Mouse (Mus musculus) right cerebral cortex, adult 18-20 months (tissue): ENCODE data around the gene Samd1.
"Not testable (repeated sequence)": the region's sequence is repeated elsewhere in the genome, so short reads cannot be mapped to it uniquely, and the experiment has no call there.

Experiments used
- DNase-seq: peaks from one replicate; pipeline ENCODE4 v3.0.0; 2022; ENCODE audit warnings: mixed read lengths

The Samd1 gene

GRCm38 (mm10) chr8:83997511-83998141 lies at the start of gene Samd1:
Gene Samd1 (plus strand): TSS chr8:83997672.
- DNase-seq = peak; percentile 67

DNA sequence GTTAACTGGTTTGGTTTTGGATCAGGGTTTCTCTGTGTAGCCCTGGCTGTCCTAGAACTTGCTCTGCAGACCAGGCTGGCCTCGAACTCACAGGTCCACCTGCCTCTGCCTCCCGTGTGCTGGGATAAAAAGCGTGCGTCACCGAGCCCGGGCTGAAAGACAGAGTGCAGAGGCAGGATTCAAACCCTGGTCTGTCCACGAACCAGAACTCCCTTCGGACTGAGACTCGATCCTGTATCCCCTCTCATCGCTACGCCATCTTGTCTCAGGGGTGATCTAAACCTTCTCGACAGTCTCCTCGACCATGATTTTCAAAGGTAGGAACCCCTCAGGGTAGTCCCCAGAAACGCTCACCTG lies 42.7 kb upstream of the Samd1 start:
- no peak for DNase-seq

- peak; percentile 100 for DNase-seq
Observed at GRCm38 (mm10) chr8:83955106-83955957, 42.1 kb upstream of the Samd1 start, which contains the start of the genes Gm10644 and Asf1b. Gene Gm10644 (minus strand): TSS chr8:83955205. Gene Asf1b (plus strand): TSS chr8:83955507.

DNA sequence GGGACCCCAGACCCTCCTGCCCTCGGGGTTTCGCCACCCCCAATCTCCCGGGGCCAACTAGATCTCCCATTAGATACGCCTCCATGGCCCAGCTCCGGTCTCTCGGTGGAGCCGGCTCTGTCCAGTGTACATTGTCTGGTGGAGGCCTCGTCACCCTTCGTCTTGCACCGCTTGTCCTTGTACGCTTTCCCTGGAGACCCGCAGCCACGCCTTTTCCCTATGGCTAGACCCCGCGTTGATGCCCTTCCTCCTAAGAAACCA lies 41.6 kb upstream of the Samd1 start:
- DNase-seq = no peak

- DNase-seq = no peak
Observed at GRCm38 (mm10) chr8:83956789-83957188, 40.7 kb upstream of the Samd1 start.

GRCm38 (mm10) chr8:83964015-83964765 lies 33.3 kb upstream of the Samd1 start:
- DNase-seq = no peak

- DNase-seq = no peak
Observed at GRCm38 (mm10) chr8:83967701-83968100, 29.8 kb upstream of the Samd1 start.

- DNase-seq = no peak
Observed at GRCm38 (mm10) chr8:83971121-83971520, 26.4 kb upstream of the Samd1 start.

DNA sequence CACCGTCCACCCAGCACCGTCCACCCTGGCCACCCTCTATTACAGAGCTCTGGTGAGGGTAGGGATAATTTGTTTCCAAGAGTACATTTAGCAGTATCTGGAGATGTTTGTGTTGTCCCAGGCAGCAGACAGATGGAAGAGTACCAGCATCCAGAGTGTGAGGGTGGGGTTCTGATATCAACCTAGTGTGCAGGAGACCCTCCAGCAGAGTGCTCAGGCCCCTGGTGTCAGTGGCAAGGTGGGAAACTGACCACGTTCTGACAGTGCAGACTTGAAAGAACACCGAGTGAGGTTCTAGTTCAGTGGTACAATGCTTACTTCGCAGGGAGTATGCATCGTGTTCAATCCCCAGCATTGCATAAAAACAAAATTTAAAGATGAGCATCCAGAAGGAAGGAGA lies 25.8 kb upstream of the Samd1 start:
- no peak for DNase-seq

DNA sequence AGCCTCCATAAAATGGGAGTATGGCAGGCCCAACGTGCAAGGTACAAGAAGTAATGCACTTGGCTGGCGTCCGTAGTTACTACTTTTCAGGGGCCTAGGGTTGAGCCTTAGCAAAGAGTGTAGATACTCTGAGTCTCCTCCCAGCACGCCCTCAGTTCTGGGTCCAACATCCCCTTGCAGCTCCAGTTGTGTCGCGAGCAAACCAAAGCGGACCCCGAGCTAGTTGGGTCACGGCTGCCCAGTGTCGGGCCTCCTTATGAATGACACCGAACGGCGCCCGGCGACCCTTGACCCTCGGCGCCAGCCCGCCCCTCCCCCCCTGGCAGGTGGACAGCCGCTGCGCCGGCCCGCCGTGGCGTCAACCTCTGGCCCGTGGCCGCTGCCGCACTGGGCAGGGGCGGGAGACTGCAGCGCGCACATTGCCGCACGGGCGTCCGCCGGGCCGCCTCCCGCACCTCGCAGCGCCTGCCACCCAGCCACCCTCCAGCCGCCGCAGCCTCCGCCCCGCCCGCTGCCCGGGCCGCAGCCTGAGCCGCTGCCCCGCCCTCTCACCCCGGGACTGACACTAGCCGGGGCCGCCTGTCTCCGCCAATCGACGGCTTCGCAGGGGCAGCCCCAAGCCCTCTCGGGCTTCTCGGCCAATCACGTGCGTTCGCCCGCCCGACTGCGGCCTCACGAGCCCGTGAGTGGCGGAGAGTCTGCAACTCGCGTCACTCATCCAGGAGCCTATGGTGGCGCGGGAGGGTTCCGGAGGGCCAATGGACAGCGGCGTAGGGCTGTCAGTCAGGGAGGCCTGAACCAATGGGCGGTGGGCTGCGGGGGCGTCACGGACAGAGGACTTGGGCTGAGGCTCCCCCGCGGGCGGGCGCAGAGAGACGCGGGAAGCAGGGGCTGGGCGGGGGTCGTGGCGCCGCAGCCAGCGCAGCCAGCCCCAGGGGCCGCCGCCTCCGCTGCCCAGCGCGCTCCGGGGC lies 25.0 kb upstream of the Samd1 start, which contains the start of gene Prkaca:
Gene Prkaca, plus strand, starts transcription at position 844 of the 971 bp plus-strand sequence.
- DNase-seq = peak; percentile 100

GRCm38 (mm10) chr8:83973161-83974031 lies 24.1 kb upstream of the Samd1 start:
- no peak for DNase-seq

- DNase-seq = no peak
Observed at GRCm38 (mm10) chr8:83974521-83974920, 23.0 kb upstream of the Samd1 start.

DNA sequence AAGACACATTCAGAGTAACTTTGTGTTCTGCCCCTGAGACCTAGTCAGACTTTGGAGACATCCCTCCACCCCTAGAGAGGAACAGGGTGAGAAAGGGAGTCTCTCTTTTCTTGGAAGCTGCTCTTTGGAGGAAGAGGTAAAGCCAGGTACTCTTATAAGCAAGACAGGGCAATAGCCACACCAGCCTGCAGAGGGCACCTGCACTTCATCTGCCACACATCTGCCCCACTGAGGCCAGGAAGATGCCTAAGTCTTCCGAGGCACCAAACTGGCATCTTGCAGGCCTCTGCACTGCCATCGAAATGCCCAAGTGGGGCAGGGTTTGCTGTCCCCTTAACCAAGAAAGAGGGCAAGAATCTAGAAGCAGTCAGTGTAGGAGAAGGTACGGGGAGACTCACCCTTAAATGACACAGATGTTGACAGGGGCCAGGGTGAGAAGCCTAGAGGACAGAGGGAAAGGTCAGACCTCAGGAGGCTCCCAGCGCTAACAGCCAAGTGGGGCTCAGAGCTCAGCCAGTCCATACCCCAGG lies 21.3 kb upstream of the Samd1 start:
- no peak for DNase-seq

DNA sequence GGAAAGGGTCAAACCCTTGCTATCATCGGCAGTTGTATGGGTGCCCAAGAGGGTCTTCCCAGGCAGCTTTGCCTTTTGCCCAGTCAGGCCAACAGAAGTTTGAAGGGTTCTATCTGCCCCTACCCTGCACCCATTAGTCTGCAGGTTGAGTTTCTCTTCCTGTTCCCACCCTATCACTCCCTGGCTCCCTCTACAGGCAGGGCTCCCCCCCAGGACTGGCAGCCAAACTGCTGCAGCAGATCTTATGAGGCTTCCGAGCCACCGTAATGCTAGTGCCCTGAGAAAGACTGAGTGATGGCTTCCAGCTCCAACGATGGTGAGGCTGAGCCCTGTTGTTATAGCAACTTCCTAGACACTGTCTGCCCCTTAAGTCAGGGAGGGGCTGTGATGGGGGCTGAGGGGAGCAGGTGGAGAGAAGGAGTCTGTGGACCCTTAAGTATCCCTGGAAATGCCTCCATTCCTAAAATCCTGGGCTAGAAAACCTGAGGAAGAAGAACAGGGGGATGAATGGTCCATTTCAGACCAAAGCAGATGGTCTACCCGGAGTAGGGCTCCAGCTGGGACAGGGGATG lies 20.6 kb upstream of the Samd1 start:
- DNase-seq = no peak

DNA sequence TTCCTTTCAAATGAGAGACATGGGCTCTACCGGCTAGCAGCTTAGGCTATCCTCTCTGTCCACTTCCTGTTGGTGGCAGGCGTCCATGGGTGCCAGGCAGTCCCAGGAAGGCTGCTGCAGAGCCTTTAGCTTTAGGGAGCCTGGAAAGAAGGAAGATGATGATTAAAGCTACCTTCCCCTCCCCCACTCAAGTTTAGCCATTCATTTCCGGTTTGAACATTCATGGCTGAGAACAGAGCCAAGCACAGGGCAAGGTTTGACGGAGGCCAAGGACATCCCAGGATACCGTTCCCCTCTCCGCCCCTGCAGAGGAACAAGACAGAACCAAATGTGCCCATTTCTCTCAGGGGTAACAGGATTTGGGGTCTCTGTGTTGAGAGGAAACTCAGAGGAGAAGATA lies 19.8 kb upstream of the Samd1 start:
- no peak for DNase-seq

DNA sequence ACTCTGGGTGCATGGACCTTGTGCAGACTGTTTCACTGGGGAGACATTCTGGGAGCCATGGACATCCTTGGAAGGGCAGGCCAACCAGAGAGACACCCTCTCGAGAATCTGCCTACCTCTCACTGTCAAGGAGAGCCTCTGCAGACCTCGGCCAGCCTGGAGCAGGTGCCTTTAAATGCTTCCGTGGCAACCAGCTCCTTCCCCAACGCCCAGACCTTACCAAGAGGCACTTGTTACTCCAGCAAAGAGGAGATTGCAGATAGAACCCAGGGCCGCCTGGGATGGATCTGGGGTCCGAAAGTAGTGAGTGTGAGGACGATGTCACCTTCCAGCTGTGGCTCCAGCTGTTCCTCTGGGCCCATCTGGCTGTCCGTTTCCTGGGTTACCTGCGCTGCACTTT lies 19.3 kb upstream of the Samd1 start:
- no peak for DNase-seq

- no peak for DNase-seq
Observed at GRCm38 (mm10) chr8:83980250-83980649, 17.2 kb upstream of the Samd1 start.

DNA sequence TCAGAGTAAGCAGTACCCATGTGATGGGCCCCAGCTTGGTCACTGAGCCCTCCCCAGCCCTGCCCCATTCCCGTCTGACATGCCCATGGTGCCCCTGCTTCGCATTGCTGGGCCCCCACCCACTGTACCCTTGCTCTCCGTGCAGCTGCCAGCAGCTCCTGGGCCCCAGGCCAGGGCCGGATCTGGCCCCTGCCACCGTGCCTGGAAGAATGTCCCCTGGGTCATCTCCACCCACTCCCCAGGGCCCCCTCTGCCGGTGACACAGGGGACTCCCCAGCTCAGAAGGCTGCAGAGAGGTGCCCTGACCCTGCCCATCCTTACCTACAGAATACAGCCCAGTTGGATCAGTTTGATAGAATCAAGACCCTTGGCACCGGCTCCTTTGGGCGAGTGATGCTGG lies 16.6 kb upstream of the Samd1 start:
- DNase-seq = no peak

DNA sequence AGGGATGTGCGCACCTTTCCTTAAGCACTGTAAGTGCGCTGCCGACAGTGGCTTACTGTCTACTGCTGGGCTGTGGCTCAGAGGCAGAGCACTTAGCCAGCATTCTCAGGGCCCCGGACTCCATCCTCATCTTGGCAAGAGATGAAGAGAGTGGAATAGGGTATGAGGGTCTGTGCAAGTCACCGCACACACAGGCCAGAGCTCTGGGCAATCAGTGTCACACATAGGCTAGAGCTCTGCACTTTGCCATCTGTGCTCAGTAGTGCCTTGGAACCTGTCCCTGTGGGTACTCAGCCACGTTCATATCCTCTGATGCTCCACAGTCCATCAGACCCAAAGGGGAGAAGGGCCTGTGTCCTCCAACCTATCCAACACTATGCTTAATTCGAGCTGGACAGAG lies 15.9 kb upstream of the Samd1 start:
- DNase-seq = no peak

- no peak for DNase-seq
Observed at GRCm38 (mm10) chr8:83982449-83982848, 15.0 kb upstream of the Samd1 start.

DNA sequence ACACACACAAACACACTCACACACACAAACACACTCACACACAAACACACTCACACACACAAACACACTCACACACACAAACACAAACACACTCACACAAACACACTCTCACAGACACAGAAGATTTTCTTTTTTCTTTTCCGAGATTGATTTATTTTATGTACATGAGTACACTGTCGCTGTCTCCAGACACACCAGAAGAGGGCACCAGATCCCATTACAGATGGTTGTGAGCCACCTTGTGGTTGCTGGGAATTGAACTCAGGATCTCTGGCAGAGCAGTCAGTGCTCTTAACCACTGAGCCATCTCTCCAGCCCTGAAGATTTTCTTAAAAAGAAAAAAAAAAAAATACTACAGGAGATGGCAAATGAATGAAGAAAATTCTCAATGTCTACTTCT lies 14.2 kb upstream of the Samd1 start:
- not testable (repeated sequence) for DNase-seq
